Mouse (Mus musculus) splenic B cell, adult 2 months (primary cell): Measurements from ENCODE around the gene 4930516K23Rik.

Experiments used
- DNase-seq: peaks from one replicate; pipeline ENCODE4 v3.0.0-alpha.2; 2011; ENCODE audit warnings: low read depth, low spot score
- H3K27me3 ChIP-seq: 2 replicates; pipeline ENCODE4 v1.6.1; 2012; ENCODE audit warnings: mild to moderate bottlenecking, low read length, moderate library complexity, mixed read lengths; ENCODE audit not compliant: control insufficient read depth, poor library complexity, insufficient read depth, severe bottlenecking
- H3K36me3 ChIP-seq: 2 replicates; pipeline ENCODE4 v1.6.1; 2012; ENCODE audit warnings: mild to moderate bottlenecking, low read length, moderate library complexity, mixed read lengths; ENCODE audit not compliant: control insufficient read depth, poor library complexity, insufficient read depth, severe bottlenecking

The 4930516K23Rik gene

DNA sequence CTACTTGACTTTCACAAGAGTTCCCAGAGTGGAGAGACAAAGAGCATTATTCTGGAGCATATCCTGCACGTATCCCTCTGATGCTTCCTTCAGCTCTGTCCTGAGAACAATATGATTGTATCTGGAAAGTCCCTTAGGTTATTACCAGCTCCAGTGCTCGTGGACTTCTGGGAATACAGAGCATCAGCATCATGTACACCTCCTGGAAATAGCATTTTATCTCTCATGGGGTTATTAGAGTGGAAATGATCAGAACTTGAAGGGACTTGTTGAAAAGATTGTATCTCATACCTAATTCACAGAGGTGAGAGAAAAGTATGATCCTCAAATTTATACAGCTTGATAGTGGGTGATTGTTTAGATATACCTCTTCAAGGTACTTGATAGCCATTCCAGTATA is at the start of gene 4930516K23Rik:
TSS of gene 4930516K23Rik (minus strand) at position 101 of the 400 bp plus-strand sequence.
- no peaks in the 10 kb centered on the region for H3K27me3 ChIP-seq
- DNase-seq: no peak
- no peaks in the 10 kb centered on the region for H3K36me3 ChIP-seq

DNA sequence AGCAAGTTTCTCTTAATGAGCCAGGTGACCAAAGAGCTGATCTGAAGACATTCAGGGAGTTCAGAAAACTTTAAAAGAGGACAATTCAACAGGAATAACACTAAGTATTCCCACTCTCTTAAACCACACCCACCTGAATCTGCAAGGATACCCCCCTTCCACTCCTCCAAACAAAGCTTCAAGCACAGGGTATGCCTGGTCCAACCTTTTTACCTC is 43.4 kb upstream of the 4930516K23Rik start, which contains the start of gene Olfr646:
TSS of gene Olfr646 (plus strand) at position 117 of the 216 bp plus-strand sequence.
- no peak for DNase-seq
- H3K36me3 ChIP-seq: no peaks in the 10 kb centered on the region
- H3K27me3 ChIP-seq: no peaks in the 10 kb centered on the region

DNA sequence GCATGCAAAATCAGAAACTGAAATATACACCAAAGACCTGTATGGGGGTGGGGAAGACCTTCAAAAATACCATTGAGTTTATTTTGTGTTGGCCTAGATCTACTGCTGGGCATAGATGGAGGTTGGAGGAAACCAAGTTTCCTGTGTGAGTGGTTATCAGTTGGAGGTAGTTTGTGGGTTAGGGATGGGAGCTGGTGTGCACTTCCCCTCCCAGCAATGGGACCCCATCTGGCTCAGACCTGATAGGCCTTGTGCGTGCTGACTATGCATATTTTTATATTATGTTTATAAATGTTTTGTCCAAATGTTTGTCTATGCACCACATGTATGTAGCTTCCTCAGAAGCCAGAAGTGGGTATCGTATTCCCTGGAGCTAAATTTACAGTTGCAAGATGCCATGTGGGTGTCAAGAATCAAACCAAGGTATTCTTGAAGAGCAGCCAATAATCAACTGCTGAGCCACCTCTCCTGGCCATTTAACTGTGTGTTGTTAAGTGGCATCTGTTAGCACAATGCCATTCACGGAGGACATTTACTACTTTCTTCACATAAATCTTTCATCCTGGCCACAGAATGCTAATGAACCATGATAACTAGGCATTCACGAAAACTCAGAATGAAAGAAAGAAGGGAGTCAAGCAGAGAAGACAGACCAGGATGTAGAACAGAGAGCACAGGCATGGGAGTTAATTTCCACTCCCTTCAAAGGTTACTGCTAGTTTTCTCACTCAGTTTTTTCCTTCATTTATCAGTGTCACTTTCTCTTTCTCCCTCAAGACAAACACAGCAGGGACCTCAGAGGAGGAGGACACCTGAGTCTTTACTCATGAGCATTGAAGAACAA is 42.9 kb upstream of the 4930516K23Rik start:
- no peaks in the 10 kb centered on the region for H3K36me3 ChIP-seq
- no peaks in the 10 kb centered on the region for H3K27me3 ChIP-seq
- no peak for DNase-seq

DNA sequence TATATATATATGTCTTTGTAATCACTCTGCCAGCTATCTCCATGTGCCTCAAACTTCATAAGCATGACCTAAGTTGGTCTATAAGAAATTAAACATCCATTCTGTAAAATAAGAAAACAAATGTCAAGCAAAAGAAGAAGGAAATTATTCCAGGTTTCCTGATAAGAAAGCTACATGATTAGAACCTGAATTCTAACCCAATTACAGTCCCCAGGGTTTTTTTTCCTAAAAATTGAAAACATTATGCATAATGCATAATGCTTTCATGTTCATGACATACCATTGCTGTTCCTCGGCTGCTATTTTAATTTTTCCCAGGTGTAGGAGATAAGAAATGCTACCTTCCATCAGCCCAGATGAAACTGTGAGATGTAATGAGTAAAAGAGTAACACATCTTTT is 24.1 kb upstream of the 4930516K23Rik start, which contains the start of gene Olfr645:
TSS of gene Olfr645 (minus strand) at position 101 of the 400 bp plus-strand sequence.
- no peaks in the 10 kb centered on the region for H3K27me3 ChIP-seq
- DNase-seq: no peak
- no peaks in the 10 kb centered on the region for H3K36me3 ChIP-seq

DNA sequence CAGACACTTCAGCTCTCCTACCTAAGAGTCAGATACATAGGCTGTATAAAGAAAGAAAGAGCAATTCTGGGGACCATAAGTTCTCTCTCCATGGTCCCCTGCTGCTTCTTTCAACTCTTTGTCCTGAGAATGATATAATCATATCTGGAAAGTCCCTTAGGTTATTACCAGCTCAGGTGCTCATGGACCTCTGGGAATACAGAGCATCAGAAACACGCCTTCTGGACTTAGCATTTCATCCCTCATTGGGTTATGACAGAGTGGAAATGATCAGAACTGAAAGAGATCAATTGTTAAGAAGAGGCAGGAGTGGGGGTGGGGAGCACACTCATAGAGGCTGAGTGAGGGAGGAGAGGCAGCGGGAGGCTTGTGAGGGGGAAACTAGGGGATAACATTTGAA is 10.5 kb upstream of the 4930516K23Rik start, which contains the start of gene Olfr644:
TSS of gene Olfr644 (minus strand) at position 101 of the 400 bp plus-strand sequence.
- no peaks in the 10 kb centered on the region for H3K27me3 ChIP-seq
- no peaks in the 10 kb centered on the region for H3K36me3 ChIP-seq
- DNase-seq: no peak

DNA sequence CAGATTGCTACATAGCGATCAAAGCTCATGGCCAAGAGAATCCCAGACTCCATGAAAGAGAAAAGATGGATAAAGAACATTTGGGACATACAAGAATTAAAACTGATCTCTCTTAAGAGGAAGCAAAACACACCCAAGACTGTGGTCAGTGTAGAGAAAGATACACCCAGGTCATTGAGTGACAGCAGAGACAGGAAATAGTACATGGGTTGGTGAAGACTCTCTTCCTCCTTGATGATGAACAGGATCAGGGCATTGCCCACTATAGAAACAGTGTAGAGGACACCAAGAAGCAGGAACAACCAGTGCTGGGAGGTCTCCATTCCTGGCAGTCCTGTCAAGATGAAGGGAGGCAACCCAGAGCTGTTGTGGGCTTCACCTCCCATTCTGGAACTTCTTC is 2.0 kb downstream of the 4930516K23Rik start:
- Histone ChIP-seq H3K27me3 (no peaks in the 10 kb centered on the region), H3K36me3 (no peaks in the 10 kb centered on the region)
- DNase-seq: no peak

DNA sequence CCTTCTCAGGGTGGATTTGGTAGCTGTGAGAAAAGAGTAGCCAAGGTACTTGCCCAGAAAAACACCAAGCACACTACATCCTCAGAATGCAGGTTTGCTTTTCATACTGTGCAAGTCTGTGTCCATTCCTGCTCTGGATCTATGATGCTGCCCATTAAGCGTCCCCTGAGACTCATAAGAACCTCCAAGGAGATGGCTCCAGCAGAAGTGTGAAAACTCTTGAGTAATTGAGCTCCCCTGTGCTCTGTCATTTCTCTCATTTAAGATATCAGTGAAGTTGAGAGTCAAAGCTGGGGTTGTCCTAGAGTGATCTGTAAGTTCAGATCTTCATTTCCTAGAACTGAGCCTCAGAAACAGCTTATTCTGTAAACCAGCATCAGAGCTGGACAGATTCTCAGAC is 8.7 kb downstream of the 4930516K23Rik start, which contains the start of gene Olfr642:
TSS of gene Olfr642 (minus strand) at position 101 of the 400 bp plus-strand sequence.
- Histone ChIP-seq H3K36me3 (no peaks in the 10 kb centered on the region), H3K27me3 (no peaks in the 10 kb centered on the region)
- no peak for DNase-seq

DNA sequence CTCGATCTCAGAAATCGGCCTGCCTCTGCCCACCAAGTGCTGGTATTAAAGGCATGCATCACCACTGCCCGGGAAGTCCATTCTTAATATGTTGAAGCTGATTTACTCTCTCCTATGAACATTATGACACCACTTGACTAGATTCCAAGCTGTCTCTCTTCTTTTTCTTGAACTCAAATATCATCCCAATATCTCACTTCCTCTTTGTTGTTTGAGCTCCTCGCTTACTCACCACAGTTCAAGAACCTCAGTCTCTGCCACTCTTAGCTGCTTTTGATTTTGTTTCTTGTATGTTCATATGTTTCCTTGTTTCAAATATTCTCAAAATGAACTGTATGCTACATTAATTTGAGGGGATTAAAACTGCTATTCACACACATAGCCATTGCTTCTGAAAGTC is 10.5 kb downstream of the 4930516K23Rik start:
- H3K36me3 ChIP-seq: no peaks in the 10 kb centered on the region
- no peak for DNase-seq
- no peaks in the 10 kb centered on the region for H3K27me3 ChIP-seq

DNA sequence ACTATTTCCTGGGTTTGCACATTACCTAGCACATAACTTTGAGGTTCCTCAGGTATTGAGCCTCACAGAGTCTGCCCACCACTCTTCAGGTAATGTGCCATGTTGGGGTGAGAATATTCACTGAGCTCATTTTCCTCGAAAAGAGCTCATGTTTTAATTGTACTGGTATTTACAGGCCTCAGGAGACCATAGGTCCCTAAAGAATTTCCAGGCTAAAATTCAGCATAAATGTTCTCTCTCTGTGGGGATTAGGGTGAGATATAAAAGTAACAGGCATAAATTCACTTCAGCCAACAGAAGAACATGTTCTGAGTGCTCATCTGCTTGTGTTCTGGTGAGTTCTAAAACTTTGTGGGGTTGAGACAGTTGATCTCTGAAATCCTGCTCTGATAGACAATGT is 26.1 kb downstream of the 4930516K23Rik start, which contains the start of gene Olfr641:
TSS of gene Olfr641 (plus strand) at position 301 of the 400 bp plus-strand sequence.
- Histone ChIP-seq H3K36me3 (no peaks in the 10 kb centered on the region), H3K27me3 (no peaks in the 10 kb centered on the region)
- no peak for DNase-seq

DNA sequence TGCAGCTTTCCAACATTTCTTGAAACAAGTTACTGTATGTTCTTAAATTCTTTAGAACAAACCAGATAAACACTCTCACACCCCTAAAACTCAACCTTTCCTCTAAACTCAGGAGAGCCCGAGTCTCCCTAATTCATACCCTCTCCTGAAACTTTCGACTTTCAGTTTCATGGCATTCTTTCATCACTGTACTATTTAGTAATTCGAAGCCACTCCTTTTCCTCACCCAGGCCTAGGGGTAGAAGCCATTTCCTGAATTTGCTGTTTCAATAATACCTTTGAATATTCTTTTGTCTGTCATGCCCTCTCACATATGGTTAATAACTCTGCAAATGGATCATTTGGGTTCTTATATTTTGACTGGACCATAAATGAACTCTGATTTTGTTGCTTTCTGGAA is 34.3 kb downstream of the 4930516K23Rik start:
- no peaks in the 10 kb centered on the region for H3K27me3 ChIP-seq
- DNase-seq: no peak
- H3K36me3 ChIP-seq: no peaks in the 10 kb centered on the region

DNA sequence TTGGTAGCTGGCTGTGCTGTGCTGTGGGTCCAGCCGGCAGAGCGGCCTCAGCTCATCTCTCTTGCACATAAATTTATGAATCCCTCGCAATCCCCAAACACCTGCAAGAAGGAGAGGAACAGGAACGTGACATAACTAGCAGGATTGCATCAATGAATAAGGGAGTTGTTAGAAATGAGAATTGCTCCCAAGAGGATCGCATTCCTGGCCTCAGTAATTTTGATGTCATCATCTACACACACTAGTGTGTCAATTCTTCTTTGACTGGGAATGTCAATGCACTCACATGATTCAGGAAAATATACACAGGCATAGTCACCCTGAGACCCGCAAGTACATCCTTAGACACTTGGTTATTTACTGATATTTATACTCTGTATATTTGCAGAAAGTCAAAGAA is 35.8 kb downstream of the 4930516K23Rik start, which contains the start of gene Olfr640:
TSS of gene Olfr640 (minus strand) at position 101 of the 400 bp plus-strand sequence.
- Histone ChIP-seq H3K36me3 (no peaks in the 10 kb centered on the region), H3K27me3 (no peaks in the 10 kb centered on the region)
- DNase-seq: no peak

DNA sequence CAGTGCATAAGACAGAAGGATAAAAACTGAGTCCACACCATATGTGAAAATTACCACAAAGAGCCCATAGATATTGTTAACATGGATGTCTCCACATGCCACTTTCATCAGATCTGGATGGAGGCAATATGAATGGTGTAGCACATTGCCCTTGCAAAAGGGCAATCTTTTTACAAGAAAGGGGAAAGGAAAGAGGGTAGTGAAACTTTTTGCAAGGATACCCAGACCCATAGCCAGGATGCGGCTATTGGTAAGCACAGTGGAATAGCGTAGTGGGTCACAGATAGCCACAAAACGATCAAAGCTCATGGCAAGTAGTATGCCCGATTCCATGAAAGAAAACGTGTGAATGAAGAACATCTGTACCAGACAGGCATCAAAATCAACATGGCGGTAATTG is 39.6 kb downstream of the 4930516K23Rik start:
- no peaks in the 10 kb centered on the region for H3K36me3 ChIP-seq
- no peaks in the 10 kb centered on the region for H3K27me3 ChIP-seq
- no peak for DNase-seq

DNA sequence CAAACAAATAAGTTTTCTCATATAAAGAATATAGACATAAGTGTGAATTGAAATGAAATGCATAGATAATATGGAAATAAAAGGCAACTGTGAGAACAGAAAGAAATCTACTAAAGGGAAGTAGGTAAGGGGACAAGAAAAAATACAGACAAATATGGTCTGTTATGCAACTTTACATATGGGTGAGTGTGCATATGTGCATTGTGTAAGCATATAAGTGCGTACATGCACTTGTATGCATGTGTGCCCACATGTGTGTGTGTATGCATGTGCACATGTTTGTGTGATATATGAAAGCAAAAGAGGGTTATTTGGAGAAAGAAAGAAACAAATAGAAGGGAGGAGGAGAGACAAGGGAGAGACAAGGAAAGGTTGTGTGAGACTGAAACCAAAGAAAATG is 42.3 kb downstream of the 4930516K23Rik start:
- Histone ChIP-seq H3K27me3 (no peaks in the 10 kb centered on the region), H3K36me3 (no peaks in the 10 kb centered on the region)

DNA sequence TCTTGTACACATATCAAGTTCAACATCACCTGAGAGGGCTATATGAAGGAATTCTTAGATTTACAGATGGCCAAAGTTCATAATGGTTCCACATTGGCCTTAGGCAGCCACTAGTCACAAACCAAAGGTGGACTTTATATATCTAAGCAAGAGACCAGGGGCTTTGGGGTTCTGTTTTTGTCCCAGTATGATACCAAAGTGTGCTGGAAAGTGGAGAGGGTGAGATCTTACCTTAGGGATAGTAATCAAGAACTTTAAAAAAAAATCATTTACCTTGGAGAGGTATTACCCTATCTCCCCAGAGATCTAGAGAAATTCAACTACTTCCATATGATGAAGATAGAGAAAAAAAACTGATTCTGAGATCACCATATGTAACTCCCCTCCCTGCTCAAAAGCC is 44.0 kb downstream of the 4930516K23Rik start, which contains the start of gene Olfr639:
TSS of gene Olfr639 (minus strand) at position 101 of the 400 bp plus-strand sequence.
- H3K27me3 ChIP-seq: no peaks in the 10 kb centered on the region
- no peaks in the 10 kb centered on the region for H3K36me3 ChIP-seq
- DNase-seq: no peak

More for the DNA sequence above, 42.3 kb downstream of the 4930516K23Rik start:
- DNase-seq: no peak
